Mouse (Mus musculus) testis, adult 2 months (tissue): Measurements from ENCODE around the gene Hopx. TPM values are rescaled to one million over a fixed set of nuclear protein-coding genes. Genes with fewer than 3 reads are reported as not detected.

Experiments used
- H3K27ac ChIP-seq: fragments of 200-500 bp; 2 replicates; pipeline ENCODE4 v1.5.1; 2012; ENCODE audit warnings: low read depth, low read length; ENCODE audit not compliant: control insufficient read depth, insufficient read depth
- H3K27me3 ChIP-seq: fragments of 200-500 bp; 2 replicates; pipeline ENCODE4 v1.6.1; 2012; ENCODE audit warnings: mild to moderate bottlenecking, low read length, moderate library complexity; ENCODE audit not compliant: control insufficient read depth, insufficient read depth
- H3K36me3 ChIP-seq: fragments of 200-500 bp; 2 replicates; pipeline ENCODE4 v1.6.1; 2012; ENCODE audit warnings: mild to moderate bottlenecking, low read length; ENCODE audit not compliant: control insufficient read depth, insufficient read depth
- H3K4me1 ChIP-seq: fragments of 200-500 bp; 2 replicates; pipeline ENCODE4 v1.6.1; 2012; ENCODE audit warnings: low read length; ENCODE audit not compliant: control insufficient read depth, insufficient read depth
- H3K4me3 ChIP-seq: fragments of 200-500 bp; 2 replicates; pipeline ENCODE4 v1.5.1; 2012; ENCODE audit warnings: low read depth, mild to moderate bottlenecking, low read length, moderate library complexity, mixed read lengths; ENCODE audit not compliant: control insufficient read depth
- CTCF ChIP-seq: fragments of 200-500 bp; IDR thresholded peaks from 2 replicates; pipeline ENCODE4 v1.5.1; 2012; ENCODE audit warnings: low read depth, mild to moderate bottlenecking, inconsistent platforms, low read length, moderate library complexity; ENCODE audit not compliant: control insufficient read depth, insufficient read depth, insufficient replicate concordance
- POLR2A ChIP-seq: fragments of 200-500 bp; IDR thresholded peaks from 2 replicates; pipeline ENCODE4 v1.6.1; 2012; ENCODE audit warnings: low read depth, mild to moderate bottlenecking, inconsistent platforms, low read length, moderate library complexity; ENCODE audit not compliant: control insufficient read depth
- polyA plus RNA-seq: library from polyadenylated mRNA; depleted of rRNA; stranded (reverse); fragments of >200 nt; gene quantifications from 2 replicates; pipeline ENCODE4 v1.2.3, GENCODE M21; 2012

Gene Hopx
- polyA plus RNA-seq, 1 experiment = 16.0 TPM

DNA sequence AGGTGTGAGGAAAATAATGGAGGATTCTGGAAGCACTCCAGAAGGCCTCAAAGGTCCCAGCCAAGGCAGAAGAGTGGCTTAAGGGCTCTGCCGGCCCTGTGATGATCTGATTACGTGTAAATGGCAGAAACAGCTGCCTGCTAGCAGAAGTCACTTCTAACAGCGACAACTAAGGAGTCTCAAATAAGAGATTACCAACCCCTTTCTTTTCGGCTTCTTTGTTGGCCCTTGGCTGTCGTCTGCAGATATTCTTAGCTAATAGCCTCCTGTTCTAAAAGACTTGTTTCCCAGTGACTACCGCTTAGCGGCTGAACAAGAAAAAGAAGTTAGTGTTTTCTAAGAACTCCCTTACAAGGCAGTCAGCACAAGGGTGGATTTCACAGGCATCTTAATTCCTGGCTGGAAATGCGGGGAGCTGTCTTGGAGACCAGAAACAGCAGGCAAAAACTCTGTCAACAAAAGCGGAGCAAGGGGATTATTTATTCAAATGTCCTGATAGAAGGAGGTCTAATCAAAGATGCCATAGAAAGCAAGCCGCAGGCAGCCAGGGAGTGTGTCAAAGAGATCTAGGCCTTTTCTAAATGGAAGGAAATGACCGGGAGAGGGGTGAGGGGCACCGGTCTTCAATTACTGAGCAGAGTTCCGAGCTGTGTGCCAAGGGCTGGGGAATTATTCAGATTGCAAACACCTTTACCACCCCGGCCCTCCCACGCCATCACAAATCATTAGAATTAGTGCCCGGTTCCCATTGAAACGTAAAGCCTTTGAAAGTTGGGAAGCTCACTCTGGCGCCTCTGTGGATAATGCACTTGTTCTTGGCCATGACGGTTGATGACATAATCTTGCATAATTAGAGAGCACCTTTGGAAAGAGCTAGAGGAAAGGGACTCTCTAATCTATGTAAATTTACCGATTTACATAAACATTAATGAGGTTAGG, 7.6 kb upstream of the Hopx start:
- TF ChIP-seq POLR2A (no peak), CTCF (no peak)
- Histone ChIP-seq H3K4me3 (no peak overlapping the region), H3K27ac (no peak overlapping the region), H3K27me3 (no peaks in the 10 kb centered on the region), H3K4me1 (no peaks in the 10 kb centered on the region), H3K36me3 (no peaks in the 10 kb centered on the region)

DNA sequence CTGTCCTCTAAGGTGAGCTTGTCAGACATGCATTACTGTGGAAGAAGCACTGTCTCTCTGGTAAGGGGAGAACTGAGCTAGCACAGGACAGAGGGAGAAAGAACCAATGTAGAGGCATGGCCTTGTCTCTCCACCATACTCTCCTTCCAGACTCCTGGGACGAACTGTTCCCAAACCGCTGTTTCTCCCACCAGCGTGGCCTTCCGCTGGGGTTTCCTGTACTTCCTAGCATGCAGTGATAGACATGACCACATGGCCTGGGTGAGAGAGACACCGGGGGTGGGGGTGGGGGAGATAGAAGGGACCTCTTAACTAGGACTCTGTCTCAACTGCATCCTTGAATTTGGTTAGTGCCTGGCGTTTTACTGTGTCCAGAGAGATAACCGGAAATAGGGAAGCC, 5.8 kb upstream of the Hopx start:
- H3K27ac ChIP-seq = no peak overlapping the region
- no peaks in the 10 kb centered on the region for H3K36me3 ChIP-seq
- H3K4me1 ChIP-seq = peaks cover 2% of the 10 kb centered on the region
- H3K4me3 ChIP-seq = no peak overlapping the region
- TF ChIP-seq POLR2A = no peak
- TF ChIP-seq CTCF = no peak
- no peaks in the 10 kb centered on the region for H3K27me3 ChIP-seq

DNA sequence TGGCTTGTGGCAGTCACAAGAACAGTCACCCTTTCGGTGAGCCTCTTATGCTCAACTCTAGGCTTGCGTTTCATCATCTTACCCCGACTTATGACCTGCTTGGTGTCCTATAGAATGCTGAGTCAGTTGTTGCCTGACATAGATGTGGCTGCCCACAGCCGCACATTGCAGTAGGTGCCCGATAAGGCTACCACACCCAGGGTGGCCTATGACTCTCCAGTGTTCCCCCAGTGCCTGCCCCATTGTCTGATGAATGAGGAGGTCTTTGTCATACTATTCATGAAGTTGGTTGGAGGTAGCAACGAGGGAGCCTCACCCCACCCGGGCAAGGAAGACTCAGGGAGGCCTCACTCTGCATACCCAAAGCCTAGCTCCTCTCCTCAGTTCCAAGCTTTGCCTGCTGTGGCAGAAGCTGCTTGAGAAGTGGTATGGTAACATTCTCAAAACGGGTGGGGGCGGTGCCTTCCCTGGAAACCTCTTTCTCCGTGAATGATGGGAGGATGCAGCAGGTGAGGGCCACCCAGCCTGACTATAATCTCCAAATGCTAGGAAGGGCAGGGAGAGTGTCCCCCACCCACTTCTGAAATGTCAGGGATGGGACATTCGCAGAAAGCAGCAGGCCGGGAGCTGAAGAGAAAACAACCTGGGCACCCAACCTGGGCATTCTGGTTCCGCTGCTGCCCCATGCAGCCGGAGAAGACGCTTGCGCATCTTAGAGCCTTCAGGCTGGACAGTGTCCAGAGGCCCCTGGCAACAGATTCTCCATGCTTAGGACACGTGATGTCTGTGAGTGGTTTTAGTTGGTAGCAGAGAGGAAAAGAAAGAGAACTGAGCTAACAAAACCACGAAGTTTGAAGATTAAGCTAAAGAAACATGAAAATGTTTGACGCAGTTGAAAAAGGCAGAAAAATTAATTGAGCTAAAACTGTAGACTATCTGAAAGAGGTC, 4.8 kb upstream of the Hopx start:
- no peak for TF ChIP-seq CTCF
- no peak for TF ChIP-seq POLR2A

DNA sequence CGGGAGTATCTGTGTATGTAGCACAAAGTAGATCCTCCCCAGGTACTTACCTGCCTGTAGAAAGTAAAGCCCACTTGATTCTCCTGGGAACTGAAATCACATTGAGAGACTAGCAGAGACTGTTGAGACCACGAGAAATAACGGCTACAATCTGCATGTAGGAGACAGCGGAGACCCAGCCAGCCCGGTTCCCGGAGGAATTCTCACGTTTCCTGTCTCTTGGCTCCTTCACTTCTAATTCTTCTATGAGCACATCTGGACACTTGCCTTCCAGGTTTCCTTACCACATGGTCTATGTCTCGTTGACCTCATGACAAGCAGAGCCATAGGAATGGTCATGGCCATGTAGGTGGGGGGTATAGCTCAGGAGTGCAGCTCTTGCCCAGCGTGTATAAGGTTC, 811 bp upstream of the Hopx start:
- TF ChIP-seq CTCF (no peak), POLR2A (no peak)
- Histone ChIP-seq H3K4me1 (peaks cover 13% of the 10 kb centered on the region), H3K27ac (no peak overlapping the region), H3K27me3 (no peaks in the 10 kb centered on the region), H3K4me3 (no peak overlapping the region), H3K36me3 (no peaks in the 10 kb centered on the region)

More for the DNA sequence above, 4.8 kb upstream of the Hopx start:
- Histone ChIP-seq H3K36me3 (no peaks in the 10 kb centered on the region), H3K4me3 (no peak overlapping the region), H3K27ac (no peak overlapping the region), H3K4me1 (peaks cover 12% of the 10 kb centered on the region), H3K27me3 (no peaks in the 10 kb centered on the region)

DNA sequence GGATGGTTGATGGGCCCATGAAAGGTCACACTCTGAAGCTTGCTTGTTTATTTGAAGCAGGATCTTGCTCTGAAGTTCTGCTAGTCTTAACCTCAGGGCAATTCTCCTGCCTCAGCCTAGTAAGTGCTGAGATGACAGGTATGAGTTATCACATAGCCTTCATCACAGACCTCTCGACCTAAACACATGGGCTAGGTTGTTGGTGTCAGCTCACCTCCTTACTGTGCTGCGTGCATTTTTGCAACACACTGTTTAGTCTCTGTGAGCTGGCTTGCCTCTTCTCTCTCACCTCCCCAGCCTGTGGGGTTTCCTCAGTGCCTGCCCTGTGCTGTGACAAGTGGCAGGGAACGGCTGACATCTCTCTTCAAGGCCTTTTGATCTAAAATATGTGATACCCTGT, 1.1 kb downstream of the Hopx start:
- Histone ChIP-seq H3K4me3 (no peak overlapping the region), H3K36me3 (no peaks in the 10 kb centered on the region), H3K27me3 (no peaks in the 10 kb centered on the region), H3K4me1 (peaks cover 13% of the 10 kb centered on the region), H3K27ac (no peak overlapping the region)
- TF ChIP-seq CTCF (no peak), POLR2A (no peak)

DNA sequence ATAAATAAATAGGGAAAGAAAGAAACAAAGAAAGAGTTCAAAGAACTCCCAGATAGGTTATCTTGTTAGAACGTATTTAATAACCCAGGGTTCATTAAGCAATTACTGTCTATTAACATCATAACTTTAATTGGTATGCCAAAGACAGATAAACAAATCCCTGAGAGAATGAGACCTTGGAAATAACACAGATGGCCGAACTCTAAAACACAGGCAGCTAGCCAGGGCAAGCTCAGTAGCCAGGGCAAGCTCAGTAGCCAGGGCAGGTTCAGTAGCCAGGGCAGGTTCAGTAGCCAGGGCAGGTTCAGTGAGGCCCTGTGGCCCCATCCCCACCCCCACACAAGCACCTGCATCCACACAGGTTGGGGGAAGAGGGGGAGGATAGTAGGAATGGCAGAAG, 2.9 kb downstream of the Hopx start:
- H3K4me3 ChIP-seq = no peak overlapping the region
- TF ChIP-seq POLR2A = no peak
- TF ChIP-seq CTCF = no peak
- no peaks in the 10 kb centered on the region for H3K27me3 ChIP-seq
- no peaks in the 10 kb centered on the region for H3K36me3 ChIP-seq
- H3K27ac ChIP-seq = no peak overlapping the region
- peaks cover 13% of the 10 kb centered on the region for H3K4me1 ChIP-seq

DNA sequence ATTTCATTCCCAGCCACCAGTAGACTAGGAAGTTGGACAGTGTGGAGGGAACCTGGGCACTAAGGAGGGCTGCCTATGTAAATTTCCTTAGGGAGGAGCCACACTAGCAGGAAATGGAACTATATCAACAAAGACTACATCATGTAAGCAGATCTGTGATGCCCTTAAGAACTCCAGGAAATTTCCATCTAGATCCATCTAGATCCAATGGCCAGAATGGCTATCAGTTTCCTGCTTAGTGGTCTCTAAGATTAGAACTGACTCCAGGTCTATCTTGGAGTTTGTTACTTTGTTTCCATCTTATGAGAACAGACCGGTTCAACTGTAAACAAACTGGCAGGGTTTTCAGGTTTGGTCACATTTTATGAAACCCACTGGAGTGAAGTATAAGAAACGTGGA, 5.1 kb downstream of the Hopx start:
- TF ChIP-seq CTCF (no peak), POLR2A (no peak)

More for the DNA sequence above, 5.1 kb downstream of the Hopx start:
- Histone ChIP-seq H3K27ac (no peak overlapping the region), H3K36me3 (no peaks in the 10 kb centered on the region), H3K27me3 (no peaks in the 10 kb centered on the region), H3K4me1 (peaks cover 2% of the 10 kb centered on the region; the same call in 1 of the 2 replicates), H3K4me3 (no peak overlapping the region)
